ENCODE assay signal across 17 mouse cellular contexts in genomic region chr1:132654769-132655168, GRCm38 (mm10).
A peak's percentile ranks its signal among the peaks of the same experiment; 100 is the strongest.
DNase-seq lines count a peak whose midpoint lies in the region; ATAC-seq lines count a peak whose summit lies in the region.
"Had no signal": no experiment of that assay in that cellular context is flagged by ENCODE, and none has a peak within 500 bp of the region (broad histone marks: within the 10 kb centered on the region; RNA-seq: fewer than 3 reads in every experiment).

No protein-coding gene starts in this region.

- no peak overlapping the region for H3K9ac ChIP-seq in forebrain, embryonic 12.5 days
- no peak overlapping the region for H3K9ac ChIP-seq in midbrain, embryonic 16.5 days (ENCODE audit: low read depth, low read length)
- H3K9ac ChIP-seq: liver, embryonic 12.5 days; lung, embryonic 14.5 days had no signal

- no peaks in the 10 kb centered on the region for H3K36me3 ChIP-seq in forebrain, embryonic 12.5 days (replicated peaks)
- no peaks in the 10 kb centered on the region for H3K36me3 ChIP-seq in forebrain, embryonic 10.5 days (replicated peaks)
- H3K36me3 ChIP-seq in midbrain, embryonic 16.5 days (ENCODE audit: control insufficient read depth, insufficient read depth, low read length) = no peaks in the 10 kb centered on the region
- H3K36me3 ChIP-seq: G1E; liver, embryonic 12.5 days had no signal

- no peak for DNase-seq in forebrain, embryonic 10.5 days (ENCODE audit: extremely low spot score, low spot score)
- DNase-seq in retina, embryonic 14.5 days (ENCODE audit: low spot score) = peak; percentile 20
- no peak for DNase-seq in retina, postnatal 1 day
- no peak for DNase-seq in kidney, postnatal 10 days
- no peak for DNase-seq in MN1 (ENCODE audit: low spot score)
- DNase-seq in natural killer cell, adult 2 months (ENCODE audit: low spot score in 2 of 2) = no peak
- DNase-seq: embryo, embryonic 11 days; gastrocnemius, postnatal 14 days; lung, embryonic 14.5 days; right cerebral cortex, postnatal 25 days had no signal

- no peak overlapping the region for H3K4me3 ChIP-seq in forebrain, embryonic 12.5 days (replicated peaks)
- no peak overlapping the region for H3K4me3 ChIP-seq in forebrain, embryonic 10.5 days
- H3K4me3 ChIP-seq in midbrain, embryonic 16.5 days (ENCODE audit: low read depth, low read length) = no peak overlapping the region
- H3K4me3 ChIP-seq: liver, embryonic 12.5 days had no signal

- no peak overlapping the region for H3K4me2 ChIP-seq in forebrain, embryonic 12.5 days
- no peak overlapping the region for H3K4me2 ChIP-seq in midbrain, embryonic 16.5 days (ENCODE audit: low read length)
- H3K4me2 ChIP-seq: liver, embryonic 12.5 days; lung, embryonic 14.5 days had no signal

- H3K27me3 ChIP-seq in forebrain, embryonic 12.5 days = no peaks in the 10 kb centered on the region
- no peaks in the 10 kb centered on the region for H3K27me3 ChIP-seq in forebrain, embryonic 10.5 days (ENCODE audit: poor library complexity, severe bottlenecking)
- no peaks in the 10 kb centered on the region for H3K27me3 ChIP-seq in midbrain, embryonic 16.5 days (ENCODE audit: control insufficient read depth, insufficient read depth, low read depth, low read length)

- no peak; the same call in 1 of the 2 replicates for ATAC-seq in forebrain, embryonic 12.5 days (ENCODE audit: low FRiP score)
- ATAC-seq in midbrain, embryonic 16.5 days = no peak
- ATAC-seq: CD4-positive, CD25-positive, alpha-beta regulatory T cell, adult 4 months; inflammation-experienced regulatory T-cells, adult 6 months; liver, embryonic 12.5 days had no signal

- H3K27ac ChIP-seq in forebrain, embryonic 12.5 days = peak overlapping the region; percentile 56; the same call in 1 of the 2 replicates
- no peak overlapping the region for H3K27ac ChIP-seq in forebrain, embryonic 10.5 days
- H3K27ac ChIP-seq in midbrain, embryonic 16.5 days (ENCODE audit: low read length) = peak overlapping the region; percentile 72; the same call in 1 of the 2 replicates
- H3K27ac ChIP-seq: liver, embryonic 12.5 days; macrophage had no signal

- H3K9me3 ChIP-seq in forebrain, embryonic 12.5 days = no peaks in the 10 kb centered on the region
- H3K9me3 ChIP-seq in forebrain, embryonic 10.5 days = no peaks in the 10 kb centered on the region
- no peaks in the 10 kb centered on the region for H3K9me3 ChIP-seq in midbrain, embryonic 16.5 days (replicated peaks; ENCODE audit: control insufficient read depth, low read length, poor library complexity, severe bottlenecking)
- H3K9me3 ChIP-seq: G1E; liver, embryonic 12.5 days had no signal

- WGBS in forebrain, embryonic 12.5 days = 53% methylated on average over 9 of the region's 9 CpGs
- WGBS in forebrain, embryonic 10.5 days = 76% methylated on average over 9 of the region's 9 CpGs
- WGBS in midbrain, embryonic 16.5 days = 41% methylated on average over 9 of the region's 9 CpGs

- H3K4me1 ChIP-seq in forebrain, embryonic 12.5 days = peaks cover 49% of the 10 kb centered on the region
- peaks cover 38% of the 10 kb centered on the region for H3K4me1 ChIP-seq in forebrain, embryonic 10.5 days
- peaks cover 31% of the 10 kb centered on the region for H3K4me1 ChIP-seq in midbrain, embryonic 16.5 days (ENCODE audit: control insufficient read depth, insufficient read depth, low read length)
- H3K4me1 ChIP-seq: liver, embryonic 12.5 days had no signal
